Mouse (Mus musculus): Measurements from ENCODE around the gene Dapp1. TPM values are rescaled to one million over a fixed set of nuclear protein-coding genes. Genes with fewer than 3 reads are reported as not detected.

The Dapp1 gene
- polyA plus RNA-seq (2014; fragmentation: Illumina TruSeq; extraction: RNeasy Lipid Tissue Mini Kit (QIAGEN cat#74804); ENCODE audit: low read depth, low replicate concordance) = 12.2 TPM

DNA sequence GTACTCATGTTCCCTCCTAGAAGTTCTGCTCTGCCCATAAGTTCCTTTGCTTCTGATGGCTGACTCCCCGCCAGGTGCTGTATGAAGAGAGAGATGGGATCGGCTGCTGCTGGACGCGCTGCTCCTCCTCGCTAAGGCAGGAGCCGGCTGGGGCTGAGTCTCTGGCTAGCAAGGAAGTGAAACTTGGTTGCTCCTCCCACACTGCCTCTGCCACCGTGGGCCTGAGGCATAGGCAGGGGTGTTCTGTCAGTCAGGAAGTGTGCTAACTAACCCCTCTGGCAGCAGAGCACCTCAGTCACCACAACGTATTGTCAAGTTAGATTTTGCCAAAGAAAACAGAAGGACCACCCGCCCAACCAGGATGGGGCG is at the start of gene Dapp1:
Gene Dapp1 (minus strand): TSS at position 164 of the 369 bp plus-strand sequence.

DNA sequence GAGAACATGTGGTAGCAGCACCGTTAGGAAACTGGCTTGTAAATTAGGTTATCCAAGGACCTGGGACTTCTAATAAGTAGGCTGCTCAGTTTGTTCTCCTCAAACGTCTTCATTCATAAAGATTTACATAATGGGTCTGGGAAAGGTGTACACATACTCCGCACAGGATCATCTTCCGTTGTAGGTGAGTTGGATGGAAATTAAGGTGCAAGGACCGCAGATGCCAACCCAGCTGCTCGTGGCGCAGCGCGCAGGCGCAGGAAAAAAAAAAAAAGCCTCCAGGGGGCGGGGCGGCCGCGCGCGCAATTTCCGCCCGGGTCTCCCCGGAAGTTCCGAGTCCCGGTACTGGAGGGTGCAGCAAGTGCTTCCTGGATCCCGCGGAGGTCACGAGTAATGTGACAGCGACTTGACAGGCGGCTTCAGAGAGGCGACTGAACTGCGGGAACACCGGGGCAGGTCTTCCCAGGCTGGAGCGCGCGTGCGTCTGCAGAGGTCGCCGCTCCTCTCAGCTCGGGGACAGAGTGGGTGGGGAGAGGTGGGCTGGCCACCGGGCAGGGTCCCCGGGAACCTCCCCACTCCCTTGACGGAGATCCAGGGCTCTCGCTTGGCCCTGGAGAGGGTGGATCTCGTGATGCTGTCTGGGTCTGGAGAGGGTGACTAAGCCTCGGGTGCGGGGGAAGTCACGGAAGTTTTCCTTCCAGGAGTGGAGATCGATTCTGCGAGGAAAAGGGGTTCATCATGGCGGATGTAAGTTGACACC is 63.0 kb downstream of the Dapp1 start, which contains the start of gene Lamtor3:
Gene Lamtor3 (plus strand): TSS at position 335 of the 760 bp plus-strand sequence.

Other genes with a start within 250 kb of the Dapp1 start
- gene H2afz, start 117.1 kb downstream of the Dapp1 start, polyA plus RNA-seq (2014; fragmentation: Illumina TruSeq; extraction: RNeasy Lipid Tissue Mini Kit (QIAGEN cat#74804); ENCODE audit: low read depth, low replicate concordance) = 528 TPM
- 32.0 TPM for gene Dnajb14, start 113.9 kb downstream of the Dapp1 start, polyA plus RNA-seq (2014; fragmentation: Illumina TruSeq; extraction: RNeasy Lipid Tissue Mini Kit (QIAGEN cat#74804); ENCODE audit: low read depth, low replicate concordance)
- 79.6 TPM for gene Lamtor3, start 63.0 kb downstream of the Dapp1 start, polyA plus RNA-seq (2014; fragmentation: Illumina TruSeq; extraction: RNeasy Lipid Tissue Mini Kit (QIAGEN cat#74804); ENCODE audit: low read depth, low replicate concordance)
- gene 1110002E22Rik, start 83.5 kb upstream of the Dapp1 start, polyA plus RNA-seq (2014; fragmentation: Illumina TruSeq; extraction: RNeasy Lipid Tissue Mini Kit (QIAGEN cat#74804); ENCODE audit: low read depth, low replicate concordance) = 0.16 TPM
- gene Gm5105, start 85.8 kb upstream of the Dapp1 start, polyA plus RNA-seq (2014; fragmentation: Illumina TruSeq; extraction: RNeasy Lipid Tissue Mini Kit (QIAGEN cat#74804); ENCODE audit: low read depth, low replicate concordance) = not detected
- gene Trmt10a, start 161.9 kb upstream of the Dapp1 start, polyA plus RNA-seq (2014; fragmentation: Illumina TruSeq; extraction: RNeasy Lipid Tissue Mini Kit (QIAGEN cat#74804); ENCODE audit: low read depth, low replicate concordance) = 7.8 TPM
- gene Mttp, start 163.4 kb upstream of the Dapp1 start, polyA plus RNA-seq (2014; fragmentation: Illumina TruSeq; extraction: RNeasy Lipid Tissue Mini Kit (QIAGEN cat#74804); ENCODE audit: low read depth, low replicate concordance) = 2.7 TPM
- not detected for gene 4930579F01Rik, start 212.3 kb upstream of the Dapp1 start, polyA plus RNA-seq (2014; fragmentation: Illumina TruSeq; extraction: RNeasy Lipid Tissue Mini Kit (QIAGEN cat#74804); ENCODE audit: low read depth, low replicate concordance)
- 0.95 TPM for gene Adh7, start 236.2 kb upstream of the Dapp1 start, polyA plus RNA-seq (2014; fragmentation: Illumina TruSeq; extraction: RNeasy Lipid Tissue Mini Kit (QIAGEN cat#74804); ENCODE audit: low read depth, low replicate concordance)

All from sigmoid colon, adult 10 weeks (tissue).